Mouse (Mus musculus) liver, adult 2 months (tissue): ENCODE data around the gene Dct.

Experiments
- CTCF ChIP-seq: fragments of 200-500 bp; IDR thresholded peaks from 2 replicates; pipeline ENCODE4 v1.5.1; 2011; ENCODE audit warnings: low read depth, low read length, control low read depth
- POLR2A ChIP-seq: fragments of 200-500 bp; IDR thresholded peaks from 2 replicates; pipeline ENCODE4 v1.6.1; 2011; ENCODE audit warnings: low read length, control low read depth; ENCODE audit not compliant: insufficient read depth; ENCODE audit errors: extremely low read depth

DNA sequence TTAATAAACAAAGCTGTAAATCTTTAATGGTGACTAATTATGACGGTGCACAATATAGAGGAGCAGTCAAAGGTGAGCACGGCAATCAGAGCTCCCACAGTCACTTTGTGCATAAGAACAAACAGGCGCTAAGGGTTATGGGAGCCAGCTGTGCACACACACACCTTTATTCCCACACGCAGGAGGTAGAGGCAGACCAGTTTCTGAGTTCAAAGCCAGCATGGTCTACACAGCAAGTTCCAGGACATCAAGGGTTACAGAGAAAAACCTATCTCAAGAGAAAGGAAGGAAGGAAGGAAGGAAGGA lies 6.5 kb upstream of the Dct start:
- TF ChIP-seq CTCF (no peak), POLR2A (no peak)
